Mouse (Mus musculus) layer of hippocampus, adult 2 months (tissue): ENCODE data around the gene Rab7b. TPM values are rescaled to one million over a fixed set of nuclear protein-coding genes. Genes with fewer than 3 reads are reported as not detected.

Source experiments
- DNase-seq, 2 experiments: peaks; one replicate each; pipeline ENCODE4 v3.0.0; 2022; ENCODE audit warnings: low spot score in 2 of 2
- H3K27ac ChIP-seq: fragments of 200-600 bp; 2 replicates; pipeline ENCODE4 v1.8.1; 2022
- H3K4me3 ChIP-seq: fragments of 200-600 bp; 2 replicates; pipeline ENCODE4 v1.8.1; 2022; ENCODE audit warnings: mild to moderate bottlenecking
- CTCF ChIP-seq: fragments of 200-600 bp; conservative IDR thresholded peaks from 2 replicates; pipeline ENCODE4 v1.8.1; 2022; ENCODE audit warnings: antibody characterized with exemption, mild to moderate bottlenecking, moderate library complexity
- total RNA-seq, 2 experiments: library from RNA; stranded (reverse); gene quantifications; 2 replicates each; pipeline ENCODE4 v1.2.3; 2021

Gene Rab7b
- total RNA-seq, 2 experiments from 2014 or later, result 0.83 to 1.6 TPM

DNA sequence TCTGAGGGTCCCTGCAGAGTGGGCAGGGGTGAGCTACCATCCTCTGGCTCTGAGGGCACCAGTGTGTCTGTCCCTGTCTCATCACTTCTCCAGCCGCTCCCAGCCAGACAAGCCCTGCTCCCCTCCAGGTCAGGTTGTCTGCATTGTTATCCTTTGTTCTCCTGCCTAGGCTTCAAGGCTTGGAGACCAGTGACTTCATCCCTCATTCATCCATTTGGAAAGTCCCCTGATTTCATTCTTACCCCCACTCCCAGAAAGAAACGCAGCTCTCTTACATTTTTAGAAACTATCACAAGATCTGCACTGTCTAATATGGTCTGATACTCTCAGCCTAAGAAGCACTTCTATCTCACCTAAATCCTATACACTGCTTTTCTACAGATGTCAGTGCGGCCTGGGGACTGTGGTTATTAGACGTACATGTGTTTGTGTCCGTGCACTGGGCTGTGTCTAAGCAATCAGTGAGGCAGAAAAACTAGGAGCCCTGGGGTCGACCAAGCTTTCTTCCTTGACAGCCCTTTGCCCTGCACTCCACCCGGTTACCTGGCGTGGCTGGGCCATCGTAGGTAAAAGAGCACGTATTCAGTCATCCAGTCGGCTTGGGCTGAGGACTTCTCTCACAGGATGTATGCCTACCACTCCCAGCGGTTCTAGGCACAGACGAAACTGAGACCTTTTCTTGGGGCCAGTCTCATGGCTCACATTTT is 45.1 kb downstream of the Rab7b start:
- TF ChIP-seq CTCF, result no peak
- H3K27ac ChIP-seq, result no peak overlapping the region
- no peak overlapping the region for H3K4me3 ChIP-seq
- DNase-seq, result no peak

DNA sequence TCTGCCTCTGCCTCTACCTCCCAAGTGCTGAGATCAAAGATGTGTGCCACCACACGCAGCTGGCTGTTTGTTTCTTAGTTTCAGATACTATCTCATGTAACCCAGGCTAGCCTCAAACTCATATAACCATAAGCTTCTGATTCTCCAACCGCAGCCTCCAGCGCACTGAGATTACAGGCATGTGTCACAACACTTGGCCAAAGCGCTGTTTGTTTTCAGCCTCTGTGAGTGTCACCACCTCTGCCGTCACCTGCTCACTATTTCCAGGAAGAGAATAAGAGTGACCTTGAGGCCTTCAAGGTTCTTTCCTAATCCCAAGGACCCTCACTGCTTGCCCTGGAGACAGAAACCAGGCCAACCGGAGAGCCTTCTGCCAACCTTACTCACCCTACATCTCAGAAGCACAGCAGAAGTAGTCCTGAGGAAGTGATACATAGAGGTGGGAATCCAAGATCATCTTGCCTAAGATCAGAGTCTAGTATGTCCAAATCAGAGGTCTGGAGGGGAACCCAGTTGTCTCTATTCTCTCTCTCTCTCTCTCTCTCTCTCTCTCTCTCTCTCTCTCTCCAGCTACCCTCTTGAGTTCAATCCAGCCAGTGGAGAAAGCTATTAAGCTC is 46.3 kb downstream of the Rab7b start:
- no peak for TF ChIP-seq CTCF
- Histone ChIP-seq H3K4me3 (no peak overlapping the region), H3K27ac (no peak overlapping the region)
- DNase-seq, result no peak

DNA sequence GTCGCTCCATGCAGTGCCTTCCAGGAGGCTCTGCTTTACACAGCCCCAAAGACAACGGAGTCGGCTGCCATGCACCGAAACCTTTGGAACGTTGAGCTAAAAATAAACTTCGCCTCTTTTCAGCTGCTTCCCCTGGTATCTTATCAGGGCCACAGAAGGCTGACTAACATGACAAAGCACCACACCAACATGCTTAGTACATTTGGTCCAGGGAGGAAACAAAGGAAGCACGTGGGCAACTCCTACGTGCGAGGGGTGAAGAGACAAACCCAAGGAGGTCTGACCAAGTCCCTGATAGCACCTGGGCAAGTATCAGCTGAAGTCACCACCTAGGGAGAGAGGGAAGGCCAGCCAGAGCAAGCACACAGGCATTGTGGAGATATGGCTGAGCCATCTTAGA is 48.0 kb downstream of the Rab7b start:
- no peak for DNase-seq
- Histone ChIP-seq H3K4me3 (no peak overlapping the region), H3K27ac (no peak overlapping the region)
- no peak for TF ChIP-seq CTCF

DNA sequence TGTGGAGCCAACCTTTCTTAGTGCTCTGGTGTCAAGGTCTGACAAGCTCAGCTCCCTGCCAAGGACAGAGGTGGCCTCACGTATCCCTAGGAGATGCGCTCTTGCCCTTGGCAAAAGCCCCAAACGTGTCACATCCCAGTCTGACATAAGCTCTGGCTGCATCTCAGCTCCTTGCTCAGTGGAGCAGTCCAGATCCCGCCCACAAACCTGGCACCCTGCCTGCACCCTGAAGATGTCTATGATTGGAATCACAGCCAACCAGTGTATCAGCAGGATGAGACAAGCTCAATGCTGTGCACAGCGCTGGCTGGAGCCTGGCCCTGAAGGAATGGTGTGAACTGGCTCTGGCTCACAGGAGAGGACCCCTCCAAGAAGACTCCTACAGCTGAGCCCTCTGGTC is 48.8 kb downstream of the Rab7b start:
- H3K27ac ChIP-seq, result no peak overlapping the region
- peak; percentile 86 to 91 for DNase-seq
- no peak for TF ChIP-seq CTCF
- H3K4me3 ChIP-seq, result no peak overlapping the region

DNA sequence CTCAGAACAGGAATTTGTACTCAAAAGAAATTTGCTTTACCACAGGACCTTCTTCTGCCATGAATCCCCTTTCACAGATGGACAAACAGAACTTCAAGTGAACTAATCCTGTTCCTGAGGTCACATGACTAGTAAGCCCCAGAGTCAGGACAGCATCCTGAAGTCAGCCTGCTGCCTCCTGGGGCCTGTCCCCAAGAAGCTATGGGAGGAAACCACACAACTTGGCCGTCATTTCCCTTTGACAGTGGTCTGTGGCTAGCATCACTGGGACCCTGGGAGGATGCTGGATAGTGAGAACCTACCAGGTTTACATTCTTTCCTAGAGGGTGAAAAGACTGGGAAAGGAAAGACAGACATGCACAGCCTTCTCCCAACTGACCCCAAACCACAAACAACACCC is 50.3 kb downstream of the Rab7b start:
- Histone ChIP-seq H3K27ac (no peak overlapping the region), H3K4me3 (no peak overlapping the region)
- DNase-seq, result no peak
- no peak for TF ChIP-seq CTCF

DNA sequence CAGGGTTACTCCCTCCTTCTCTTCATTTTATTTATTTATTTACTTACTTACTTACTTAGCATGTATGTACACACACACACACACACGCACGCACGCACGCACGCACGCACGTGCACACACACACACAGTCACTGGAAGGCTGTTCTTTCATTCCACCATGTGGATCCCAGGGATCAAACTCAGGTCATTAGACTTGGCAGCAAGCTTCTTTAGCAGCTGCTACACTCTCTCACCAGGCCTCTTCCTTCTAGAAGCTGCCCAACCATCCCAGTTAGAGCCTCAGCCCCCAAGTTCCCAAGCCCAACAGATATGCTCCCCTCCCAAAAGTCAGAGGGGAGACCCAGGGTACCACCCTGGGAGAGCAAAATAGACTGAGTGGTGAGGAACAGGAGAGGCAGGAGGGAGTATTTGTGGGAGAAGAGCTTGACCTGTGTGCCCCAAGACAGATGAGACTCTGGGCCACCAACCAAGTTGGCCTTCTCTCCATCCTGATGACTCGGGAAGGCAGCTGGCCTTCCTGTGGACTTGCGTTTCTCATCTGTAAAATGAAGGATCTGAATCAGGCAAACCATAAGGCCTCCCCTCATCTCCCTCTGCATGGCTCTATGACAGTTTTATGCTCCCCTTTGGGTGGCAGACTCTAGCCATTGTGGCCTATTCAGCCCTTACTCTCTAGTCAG is 51.1 kb downstream of the Rab7b start:
- no peak for TF ChIP-seq CTCF
- no peak for DNase-seq
- Histone ChIP-seq H3K4me3 (no peak overlapping the region), H3K27ac (no peak overlapping the region)

DNA sequence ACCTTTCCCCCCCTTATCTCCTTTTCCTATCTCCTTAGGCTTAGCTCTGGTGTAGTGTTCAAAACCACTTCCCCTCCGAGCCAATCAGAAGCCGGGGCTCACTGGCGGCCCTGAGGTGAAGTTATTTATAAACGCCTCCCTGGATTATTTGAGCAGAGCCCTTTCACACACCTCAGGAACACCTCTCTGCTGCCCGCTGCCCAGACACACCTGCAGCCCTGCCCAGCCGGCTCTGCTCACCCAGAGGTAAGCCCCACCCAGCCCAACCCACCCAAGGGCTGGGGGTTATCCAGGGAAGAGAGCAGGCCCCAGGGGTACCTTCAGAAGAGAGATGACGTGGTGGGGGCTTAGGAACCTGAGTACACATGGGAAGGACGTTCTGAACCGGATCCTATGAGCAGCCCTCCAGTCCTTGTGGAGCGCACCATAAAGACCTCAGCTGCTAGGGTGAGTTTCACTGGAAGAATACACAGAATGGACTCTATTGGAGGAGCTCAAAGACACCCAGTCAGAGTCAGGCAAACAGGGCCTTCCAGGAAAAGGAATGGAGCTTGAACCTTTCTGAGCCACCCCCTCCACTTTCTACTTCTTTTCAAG is 55.5 kb downstream of the Rab7b start, which contains the start of gene Slc26a9:
Gene Slc26a9, plus strand, starts transcription at position 155 of the 597 bp plus-strand sequence.
- no peak for TF ChIP-seq CTCF
- H3K4me3 ChIP-seq, result no peak within 1 kb of the TSS
- no peak within 1 kb of the TSS for H3K27ac ChIP-seq
- DNase-seq, result no peak

DNA sequence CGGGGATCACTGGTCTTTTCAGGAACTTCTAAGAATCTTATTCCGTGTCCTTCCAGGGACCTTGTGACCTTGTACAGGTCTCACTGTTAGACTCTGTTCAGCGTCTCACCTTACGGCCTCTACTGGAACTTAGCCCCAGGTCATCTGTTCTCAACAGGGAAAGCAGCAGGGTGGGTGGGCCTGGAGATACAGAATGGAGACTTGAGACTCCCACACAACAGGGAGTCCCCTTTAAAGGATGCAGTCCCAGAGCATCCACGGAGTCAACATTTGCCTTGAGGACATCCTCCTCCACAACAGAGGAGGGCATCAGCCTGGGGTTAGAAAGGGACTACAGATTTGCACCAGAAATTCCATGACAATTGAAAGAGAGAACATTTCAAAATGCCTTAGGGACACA is 56.9 kb downstream of the Rab7b start:
- H3K27ac ChIP-seq, result no peak overlapping the region
- TF ChIP-seq CTCF, result no peak
- DNase-seq, result no peak
- no peak overlapping the region for H3K4me3 ChIP-seq

GRCm38 (mm10) chr1:131747761-131748160 is 59.3 kb downstream of the Rab7b start:
- Histone ChIP-seq H3K4me3 (no peak overlapping the region), H3K27ac (no peak overlapping the region)
- no peak for TF ChIP-seq CTCF
- DNase-seq, result no peak

GRCm38 (mm10) chr1:131748636-131749035 is 60.1 kb downstream of the Rab7b start:
- Histone ChIP-seq H3K4me3 (no peak overlapping the region), H3K27ac (no peak overlapping the region)
- no peak for TF ChIP-seq CTCF
- DNase-seq, result no peak

DNA sequence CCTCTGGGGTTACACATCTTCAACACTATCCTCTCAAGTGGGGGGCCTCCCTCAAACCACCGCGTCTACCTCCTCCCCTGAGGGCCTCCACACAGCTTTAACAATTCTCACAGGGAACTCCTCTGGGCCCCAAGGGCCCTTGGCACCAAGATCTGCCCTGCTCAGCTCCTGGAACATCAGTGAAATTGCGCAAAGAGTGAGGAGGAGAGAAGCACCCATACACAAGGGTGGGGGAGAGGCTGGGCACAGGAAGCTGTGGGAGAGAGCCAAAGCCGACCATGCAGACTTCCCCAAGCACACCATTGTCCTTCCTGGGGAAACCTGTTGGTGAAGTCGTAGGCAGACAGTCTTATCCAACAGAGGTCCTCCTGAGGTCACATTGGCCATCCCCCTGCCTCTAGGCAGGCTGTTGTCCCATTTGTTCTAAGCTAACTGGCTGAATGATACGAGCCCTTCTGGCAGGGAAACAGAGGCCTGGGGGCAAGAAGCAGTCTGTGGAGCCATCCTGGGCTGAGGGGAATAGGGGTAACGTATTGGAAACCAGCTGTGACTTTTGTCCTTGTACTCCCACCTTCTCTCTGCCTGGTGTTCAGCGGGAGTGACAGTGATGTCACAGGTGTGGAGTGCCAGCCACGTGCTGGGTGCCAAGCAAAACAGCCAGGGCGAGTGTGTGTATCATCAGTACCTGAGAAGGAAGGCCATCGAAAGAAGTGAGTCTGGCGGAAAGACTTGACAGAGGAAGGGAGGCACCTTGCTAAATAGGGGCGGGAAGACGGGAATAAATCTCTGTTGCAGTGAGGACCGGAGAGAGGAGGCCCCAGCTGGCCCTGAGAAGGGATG is 61.4 kb downstream of the Rab7b start:
- TF ChIP-seq CTCF, result no peak
- no peak for DNase-seq
- Histone ChIP-seq H3K27ac (no peak overlapping the region), H3K4me3 (no peak overlapping the region)

DNA sequence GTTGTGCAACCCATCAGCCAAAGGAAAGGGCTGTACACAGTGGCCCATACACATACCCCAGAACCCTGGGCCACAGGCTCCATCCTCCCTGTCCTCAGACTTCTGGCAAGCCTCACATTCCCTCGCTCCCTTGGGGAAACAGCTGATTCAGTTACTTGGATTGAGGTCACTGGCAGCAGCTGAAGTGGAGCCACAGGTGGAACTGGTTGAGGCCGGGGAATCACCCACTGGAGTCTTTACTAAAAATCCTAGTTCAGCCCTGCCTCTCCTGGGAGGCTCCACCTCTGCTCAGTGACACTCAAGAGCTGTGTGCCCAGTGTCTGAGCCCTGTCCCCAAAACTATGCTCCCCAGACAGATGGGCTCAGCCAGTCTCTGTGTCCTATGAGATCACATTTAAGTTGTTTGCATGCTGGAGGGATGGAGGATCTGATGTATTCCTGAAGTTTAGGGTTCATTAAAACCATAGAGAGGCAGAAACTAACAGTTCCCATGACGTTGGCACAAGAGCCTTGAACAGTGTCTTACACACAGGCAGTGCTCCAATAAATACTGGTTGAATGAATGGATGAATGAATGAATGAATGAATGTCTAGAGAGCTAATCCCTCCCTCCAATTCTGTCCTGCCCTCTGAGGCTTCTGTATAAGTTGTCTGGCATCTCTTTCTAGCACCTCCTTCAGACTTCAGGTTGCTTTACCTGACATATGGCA is 62.8 kb downstream of the Rab7b start:
- H3K27ac ChIP-seq, result no peak overlapping the region
- no peak for DNase-seq
- TF ChIP-seq CTCF, result no peak
- no peak overlapping the region for H3K4me3 ChIP-seq
